Mouse (Mus musculus): ENCODE measurements around the gene Ngly1. TPM values are rescaled to one million over a fixed set of nuclear protein-coding genes. Genes with fewer than 3 reads are reported as not detected.

Gene Ngly1
- 15.3 and 16.2 TPM in 2 replicates for polyA plus RNA-seq (2012; rRNA removed)

GRCm38 (mm10) chr14:16249171-16249874 is at the start of gene Ngly1, which contains the start of gene Oxsm:
Ngly1 (plus strand) TSS chr14:16249280.
Oxsm (minus strand) TSS chr14:16249808.

Other genes starting within 250 kb of the Ngly1 start
- gene Oxsm, start 528 bp downstream of the Ngly1 start, polyA plus RNA-seq (2012; rRNA removed), result 3.5 and 3.8 TPM in 2 replicates
- gene Top2b, start 115.9 kb downstream of the Ngly1 start, polyA plus RNA-seq (2012; rRNA removed), result 108 and 137 TPM in 2 replicates

Measured in central nervous system, embryonic 14 days (tissue).